Mouse (Mus musculus) olfactory bulb, adult 2 months (tissue): Measurements from ENCODE around the gene Actl6b.

Source experiments
- CTCF ChIP-seq: fragments of 200-500 bp; IDR thresholded peaks from 2 replicates; pipeline ENCODE4 v1.5.1; 2012; ENCODE audit warnings: low read depth, mild to moderate bottlenecking, low read length, moderate library complexity; ENCODE audit not compliant: insufficient read depth
- POLR2A ChIP-seq: fragments of 200-500 bp; IDR thresholded peaks from 2 replicates; pipeline ENCODE4 v1.6.1; 2012; ENCODE audit warnings: mild to moderate bottlenecking, low read depth, low read length, moderate library complexity; ENCODE audit not compliant: insufficient read depth

DNA sequence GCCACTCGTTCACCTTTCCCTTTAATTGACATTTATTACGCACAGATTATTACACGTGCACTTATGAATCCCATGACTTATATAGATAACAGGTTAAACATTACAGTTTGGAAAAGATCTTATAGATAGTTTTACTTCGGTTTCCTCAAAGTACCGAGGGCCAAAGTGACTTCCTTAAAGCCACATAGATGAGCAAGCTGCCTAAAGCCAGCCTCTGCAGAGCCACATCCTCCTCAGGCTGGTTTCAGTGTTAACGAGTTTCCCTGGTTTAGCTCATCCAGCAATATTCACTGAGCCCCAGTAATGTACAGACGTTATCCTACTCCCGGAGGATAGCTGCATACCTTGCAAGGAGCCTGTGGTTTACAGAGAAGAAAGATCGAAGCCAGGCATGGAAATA, 18.0 kb upstream of the Actl6b start:
- no peak for TF ChIP-seq CTCF
- TF ChIP-seq POLR2A: no peak
